In genomic region chr11:107323173-107323572, GRCm38 (mm10) we compare ENCODE assay signal across 20 mouse cellular contexts.
A peak's percentile ranks its signal among the peaks of the same experiment; 100 is the strongest.
DNase-seq lines count a peak whose midpoint lies in the region; ATAC-seq lines count a peak whose summit lies in the region.
"Had no signal": no experiment of that assay in that cellular context is flagged by ENCODE, and none has a peak within 500 bp of the region (broad histone marks: within the 10 kb centered on the region; RNA-seq: fewer than 3 reads in every experiment).

No protein-coding gene starts in this region.

- H3K4me3 ChIP-seq in midbrain, embryonic 14.5 days (replicated peaks; ENCODE audit: low read depth, low read length), result no peak overlapping the region
- H3K4me3 ChIP-seq in midbrain, embryonic 13.5 days (replicated peaks), result no peak overlapping the region
- H3K4me3 ChIP-seq in intestine, embryonic 15.5 days (replicated peaks), result no peak overlapping the region
- H3K4me3 ChIP-seq: kidney, embryonic 15.5 days; left cerebral cortex, adult 2 months had no signal

- H3K27ac ChIP-seq in midbrain, embryonic 14.5 days (replicated peaks; ENCODE audit: low read depth, low read length), result peak overlapping the region; percentile 32; the same call in 1 of the 2 replicates
- H3K27ac ChIP-seq in midbrain, embryonic 13.5 days, result no peak overlapping the region
- H3K27ac ChIP-seq in intestine, embryonic 15.5 days, result 0 out of 2 replicates have a peak overlapping the region, but pooled peaks have one; percentile 29
- H3K27ac ChIP-seq: hindbrain, embryonic 14.5 days; kidney, embryonic 15.5 days; left cerebral cortex, adult 2 months had no signal

- ATAC-seq in midbrain, embryonic 14.5 days (ENCODE audit: low FRiP score, low TSS enrichment), result no peak
- ATAC-seq in midbrain, embryonic 13.5 days, result no peak
- ATAC-seq in intestine, embryonic 15.5 days, result no peak
- ATAC-seq in CD4-positive, CD25-positive, alpha-beta regulatory T cell, adult 4 months, result no peak
- ATAC-seq: activated CD4-positive, CD25-positive, alpha-beta regulatory T cell, adult 4 months; forebrain, embryonic 16.5 days had no signal

- peaks cover 10% of the 10 kb centered on the region; the same call in 1 of the 2 replicates for H3K4me1 ChIP-seq in midbrain, embryonic 14.5 days (ENCODE audit: control insufficient read depth, insufficient read depth, low read length)
- H3K4me1 ChIP-seq in midbrain, embryonic 13.5 days (replicated peaks), result peaks cover 13% of the 10 kb centered on the region
- no peaks in the 10 kb centered on the region for H3K4me1 ChIP-seq in intestine, embryonic 15.5 days (replicated peaks)

- H3K27me3 ChIP-seq in midbrain, embryonic 14.5 days (ENCODE audit: control insufficient read depth, insufficient read depth, low read length), result no peaks in the 10 kb centered on the region
- H3K27me3 ChIP-seq in midbrain, embryonic 13.5 days, result no peaks in the 10 kb centered on the region
- H3K27me3 ChIP-seq in intestine, embryonic 15.5 days (replicated peaks), result no peaks in the 10 kb centered on the region
- H3K27me3 ChIP-seq: kidney, embryonic 15.5 days had no signal

- H3K9ac ChIP-seq in midbrain, embryonic 14.5 days (replicated peaks; ENCODE audit: low read length), result no peak overlapping the region
- H3K9ac ChIP-seq in midbrain, embryonic 13.5 days (replicated peaks), result no peak overlapping the region
- H3K9ac ChIP-seq in intestine, embryonic 15.5 days, result no peak overlapping the region
- H3K9ac ChIP-seq: hindbrain, embryonic 14.5 days; kidney, embryonic 15.5 days had no signal

- no peaks in the 10 kb centered on the region for H3K9me3 ChIP-seq in midbrain, embryonic 14.5 days (ENCODE audit: control insufficient read depth, low read length)
- H3K9me3 ChIP-seq in midbrain, embryonic 13.5 days, result no peaks in the 10 kb centered on the region
- H3K9me3 ChIP-seq in intestine, embryonic 15.5 days, result no peaks in the 10 kb centered on the region
- H3K9me3 ChIP-seq: kidney, embryonic 15.5 days had no signal

- 61% methylated on average over 18 of the region's 18 CpGs for WGBS in midbrain, embryonic 14.5 days
- 80% methylated on average over 18 of the region's 18 CpGs for WGBS in midbrain, embryonic 13.5 days
- WGBS in intestine, embryonic 15.5 days, result 48% methylated on average over 18 of the region's 18 CpGs

- no peak overlapping the region for H3K4me2 ChIP-seq in midbrain, embryonic 14.5 days (ENCODE audit: low read length)
- H3K4me2 ChIP-seq in midbrain, embryonic 13.5 days (replicated peaks), result no peak overlapping the region
- 0 out of 2 replicates have a peak overlapping the region, but pooled peaks have one; percentile 2 for H3K4me2 ChIP-seq in intestine, embryonic 15.5 days (replicated peaks)
- H3K4me2 ChIP-seq: hindbrain, embryonic 14.5 days; kidney, embryonic 15.5 days had no signal

- no peaks in the 10 kb centered on the region for H3K36me3 ChIP-seq in midbrain, embryonic 14.5 days (ENCODE audit: control insufficient read depth, insufficient read depth, low read length)
- 0 out of 2 replicates have a peak, but pooled peaks cover 3% of the 10 kb centered on the region for H3K36me3 ChIP-seq in midbrain, embryonic 13.5 days
- H3K36me3 ChIP-seq in intestine, embryonic 15.5 days, result no peaks in the 10 kb centered on the region
- H3K36me3 ChIP-seq: kidney, embryonic 15.5 days had no signal

- peak; percentile 59 for DNase-seq in gastrocnemius, adult 18-20 months (ENCODE audit: low spot score)
- no peak for DNase-seq in gastrocnemius, postnatal 10 days
- peak; percentile 14 for DNase-seq in midbrain, embryonic 14.5 days
- DNase-seq in retina, postnatal 1 day, result peak; percentile 67
- DNase-seq: adrenal gland, adult 8-10 months; cerebellum, adult 9-10 months; heart, postnatal 36 days; kidney, adult 11 months; layer of hippocampus, adult 9-11 months; liver; lung, postnatal 4 days; right cerebral cortex, postnatal 25 days had no signal
